Mouse (Mus musculus) liver, embryonic 11.5 days (tissue): Measurements from ENCODE around the gene Ppm1g. TPM values are rescaled to one million over a fixed set of nuclear protein-coding genes. Genes with fewer than 3 reads are reported as not detected.
"Not testable (repeated sequence)": the region's sequence is repeated elsewhere in the genome, so short reads cannot be mapped to it uniquely, and the experiment has no call there.

ENCODE experiments used
- ATAC-seq: fragments of 200-750 bp; cut with Nextera tagmentation; replicated peaks from 2 replicates; pipeline ENCODE4 v1.8.0; 2017; ENCODE audit warnings: moderate number of reproducible peaks, mild to moderate bottlenecking, moderate TSS enrichment, moderate library complexity; ENCODE audit not compliant: low FRiP score
- DNase-seq: peaks from one replicate; pipeline ENCODE4 v3.0.0-alpha.2; 2017; ENCODE audit warnings: low spot score
- H3K27ac ChIP-seq: fragments of 300-500 bp; sonication (generic); 2 replicates; pipeline ENCODE4 v1.5.1; 2014; ENCODE audit warnings: mild to moderate bottlenecking, low read depth, low read length, control low read depth
- H3K27me3 ChIP-seq: fragments of 300-500 bp; sonication (generic); replicated peaks from 2 replicates; pipeline ENCODE4 v1.6.1; 2014; ENCODE audit warnings: low read length, mixed read lengths; ENCODE audit not compliant: control insufficient read depth, insufficient read depth
- H3K36me3 ChIP-seq: fragments of 300-500 bp; sonication (generic); 2 replicates; pipeline ENCODE4 v1.6.1; 2014; ENCODE audit warnings: mild to moderate bottlenecking, low read length, moderate library complexity, mixed read lengths; ENCODE audit not compliant: control insufficient read depth, insufficient read depth
- H3K4me1 ChIP-seq: fragments of 300-500 bp; sonication (generic); replicated peaks from 2 replicates; pipeline ENCODE4 v1.6.1; 2014; ENCODE audit warnings: low read length, mixed read lengths; ENCODE audit not compliant: control insufficient read depth, insufficient read depth
- H3K4me2 ChIP-seq: fragments of 300-500 bp; sonication (generic); 2 replicates; pipeline ENCODE4 v1.6.1; 2014; ENCODE audit warnings: mild to moderate bottlenecking, control low read depth, moderate library complexity
- H3K4me3 ChIP-seq: fragments of 300-500 bp; sonication (generic); 2 replicates; pipeline ENCODE4 v1.5.1; 2014; ENCODE audit warnings: low read depth, low read length, control low read depth
- H3K9ac ChIP-seq: fragments of 300-500 bp; sonication (generic); 2 replicates; pipeline ENCODE4 v1.6.1; 2014; ENCODE audit warnings: low read depth, low read length, control low read depth
- H3K9me3 ChIP-seq: fragments of 300-500 bp; sonication (generic); 2 replicates; pipeline ENCODE4 v1.6.1; 2016; ENCODE audit warnings: low read length, inconsistent platforms, mixed read lengths; ENCODE audit not compliant: control insufficient read depth
- WGBS: fragments of 180-500 bp; shearing (Covaris S2); extraction: QIAGEN DNeasy Blood & Tissue Kit; methylation state at CpG from one replicate; pipeline ENCODE4 v1.1.7; 2014; 5-methylcytosine and 5-hydroxymethylcytosine counted together
- polyA plus RNA-seq: library from polyadenylated mRNA; unstranded; fragments of >200 nt; fragmentation: Nextera tagmentation; extraction: Ambion mirVana; gene quantifications from 2 replicates; pipeline ENCODE4 v1.2.1, GENCODE M21; 2014

The Ppm1g gene
- polyA plus RNA-seq, 1 experiment from 2014 or later, result 220 TPM

DNA sequence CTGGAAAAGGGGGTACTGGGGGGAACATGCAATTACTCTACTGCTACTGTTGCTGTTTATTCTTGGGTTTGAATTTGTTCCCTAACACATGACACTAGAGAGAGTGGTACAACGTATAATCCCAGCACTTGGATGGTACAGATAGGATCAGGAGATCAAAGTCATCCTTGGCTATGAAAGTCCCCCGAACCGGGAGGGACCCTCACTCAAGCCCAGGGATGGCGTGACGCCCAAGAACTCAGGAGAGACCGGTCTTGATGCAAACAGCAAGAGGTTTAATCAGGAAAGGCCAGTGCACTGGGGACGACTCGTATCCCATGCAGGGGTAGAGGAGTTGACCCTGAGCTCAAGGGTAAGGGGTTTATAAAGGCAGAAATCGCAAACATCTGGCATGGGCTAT is 2.2 kb upstream of the Ppm1g start:
- no peaks in the 10 kb centered on the region for H3K9me3 ChIP-seq

DNA sequence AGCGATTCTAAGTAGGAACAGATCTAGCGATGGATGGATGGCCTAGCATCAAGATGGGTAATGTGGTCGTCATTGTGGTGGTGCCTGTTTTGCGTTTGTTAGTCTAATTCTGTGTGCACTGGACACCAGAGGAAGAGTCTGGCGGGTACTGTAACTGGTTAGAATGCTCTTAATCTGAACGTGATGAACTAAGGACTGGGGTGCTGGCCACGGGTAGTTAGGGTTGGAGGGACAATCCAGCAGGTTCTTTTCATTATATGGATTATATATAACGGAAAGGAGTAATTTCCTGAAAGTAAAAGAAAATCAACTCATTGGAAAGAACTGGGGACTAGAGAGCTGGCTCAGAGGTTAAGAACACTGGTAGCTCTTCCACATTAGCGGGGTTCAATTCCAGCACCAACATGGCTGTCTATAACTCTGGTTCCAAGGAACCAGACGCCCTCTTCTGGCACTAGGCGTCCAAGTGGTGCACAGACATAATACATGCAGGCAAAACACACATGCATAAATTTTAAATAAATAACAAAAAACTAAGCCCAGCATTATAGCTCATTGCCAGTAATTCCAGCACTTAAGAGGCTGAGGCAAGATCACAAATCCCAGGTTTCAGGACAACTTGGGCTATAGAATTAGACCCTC is 938 bp upstream of the Ppm1g start:
- H3K36me3 ChIP-seq, result no peaks in the 10 kb centered on the region
- no peaks in the 10 kb centered on the region for H3K9me3 ChIP-seq
- peak overlapping the region; percentile 93 for H3K4me3 ChIP-seq
- H3K9ac ChIP-seq, result peak overlapping the region; percentile 96
- peak overlapping the region; percentile 91 for H3K4me2 ChIP-seq
- DNase-seq (no peak), ATAC-seq (peak; percentile 6; the same call in 1 of the 2 replicates)
- 19% methylated on average over 11 of the region's 11 CpGs for WGBS
- H3K4me1 ChIP-seq, result peaks cover 9% of the 10 kb centered on the region
- no peaks in the 10 kb centered on the region for H3K27me3 ChIP-seq
- H3K27ac ChIP-seq, result peak overlapping the region; percentile 92

More for the DNA sequence above, 2.2 kb upstream of the Ppm1g start:
- no peak overlapping the region for H3K4me2 ChIP-seq
- no peaks in the 10 kb centered on the region for H3K36me3 ChIP-seq
- H3K9ac ChIP-seq, result no peak overlapping the region
- WGBS, result 92% methylated on average over 9 of the region's 9 CpGs
- ATAC-seq, result no peak
- DNase-seq, result no peak
- no peak overlapping the region for H3K4me3 ChIP-seq
- no peaks in the 10 kb centered on the region for H3K27me3 ChIP-seq
- H3K27ac ChIP-seq, result no peak overlapping the region
- peaks cover 5% of the 10 kb centered on the region for H3K4me1 ChIP-seq

DNA sequence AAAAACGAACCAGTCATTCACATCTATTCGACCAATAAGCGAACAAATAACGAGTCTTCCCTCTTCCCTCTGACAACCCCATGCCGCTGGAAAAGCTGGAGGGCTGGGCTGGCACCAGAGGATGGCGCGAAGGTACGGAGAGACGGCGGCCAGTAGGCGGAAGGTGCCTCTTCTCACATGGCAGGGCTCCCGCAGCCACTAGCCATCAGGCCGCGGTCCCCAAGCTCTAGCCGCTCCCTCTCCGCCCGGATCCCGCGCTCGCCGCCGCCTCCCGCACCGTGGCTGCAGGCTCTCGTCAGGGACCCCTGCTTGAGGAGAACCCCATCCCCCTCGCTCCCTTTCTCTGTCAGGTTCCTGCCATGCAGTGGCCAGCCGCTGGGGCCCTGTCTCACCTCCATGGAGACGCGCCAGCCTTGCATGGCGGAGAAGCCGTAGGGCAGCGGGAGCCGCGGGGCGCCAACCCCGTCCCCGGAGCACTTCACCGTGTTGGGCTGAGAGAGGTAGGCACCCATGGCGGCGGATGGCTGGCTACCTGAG is 508 bp downstream of the Ppm1g start:
- Histone ChIP-seq H3K9ac (peak overlapping the region; percentile 96), H3K9me3 (no peaks in the 10 kb centered on the region), H3K27me3 (no peaks in the 10 kb centered on the region), H3K27ac (peak overlapping the region; percentile 92), H3K36me3 (no peaks in the 10 kb centered on the region), H3K4me2 (peak overlapping the region; percentile 91), H3K4me3 (peak overlapping the region; percentile 93), H3K4me1 (peaks cover 9% of the 10 kb centered on the region)
- WGBS, result under 1% methylated on average over 39 of the region's 40 CpGs
- peak; percentile 52 for ATAC-seq
- no peak for DNase-seq

DNA sequence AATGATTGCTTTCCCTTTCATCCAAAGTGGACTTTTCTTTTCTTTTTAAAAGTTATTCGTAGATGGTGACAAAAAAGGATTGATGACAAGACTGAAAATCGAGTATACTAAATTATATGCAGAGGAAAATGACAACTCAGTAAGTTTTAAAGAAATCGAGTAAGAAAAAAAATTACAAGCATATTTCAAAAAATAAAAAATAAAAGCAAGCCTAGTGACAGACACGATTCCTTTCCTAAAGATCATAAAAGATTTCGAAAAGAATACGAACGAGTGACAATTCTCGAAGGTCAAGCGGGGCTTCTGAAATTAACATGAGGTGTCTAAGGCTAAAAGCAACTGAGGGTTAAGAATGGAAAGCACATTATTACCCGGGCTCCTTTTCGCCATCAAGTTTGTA is 1.0 kb downstream of the Ppm1g start:
- no peaks in the 10 kb centered on the region for H3K36me3 ChIP-seq
- no peak for ATAC-seq
- H3K9ac ChIP-seq, result peak overlapping the region; percentile 96
- no peak for DNase-seq
- peaks cover 9% of the 10 kb centered on the region for H3K4me1 ChIP-seq
- H3K9me3 ChIP-seq, result no peaks in the 10 kb centered on the region
- peak overlapping the region; percentile 91 for H3K4me2 ChIP-seq
- WGBS, result 1% methylated on average over 11 of the region's 11 CpGs
- H3K4me3 ChIP-seq, result peak overlapping the region; percentile 93
- peak overlapping the region; percentile 92 for H3K27ac ChIP-seq
- H3K27me3 ChIP-seq, result no peaks in the 10 kb centered on the region

DNA sequence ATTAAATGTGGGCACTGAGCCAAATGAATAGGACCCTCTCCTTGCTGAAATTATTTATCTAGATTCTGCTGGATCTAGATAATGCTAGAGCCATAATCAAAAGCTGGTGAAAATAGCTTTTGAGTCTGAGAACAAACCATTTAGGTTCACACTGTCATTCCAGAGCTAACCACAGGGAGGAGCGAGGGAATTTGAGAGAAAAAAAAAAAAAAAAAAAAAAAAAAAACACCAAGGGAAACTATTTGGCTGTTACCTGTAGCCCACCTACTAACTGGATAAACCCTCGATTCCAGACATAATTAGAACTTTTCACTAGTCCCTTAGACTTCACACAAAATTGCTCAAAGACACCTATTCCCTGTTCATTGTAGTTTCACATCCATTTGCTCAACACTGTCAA is 1.4 kb downstream of the Ppm1g start:
- WGBS, result 5% methylated on average over 2 of the region's 2 CpGs
- Histone ChIP-seq H3K9me3 (no peaks in the 10 kb centered on the region), H3K27me3 (no peaks in the 10 kb centered on the region), H3K4me3 (peak overlapping the region; percentile 93), H3K36me3 (no peaks in the 10 kb centered on the region), H3K4me1 (peaks cover 9% of the 10 kb centered on the region), H3K27ac (peak overlapping the region; percentile 92), H3K9ac (peak overlapping the region; percentile 55), H3K4me2 (peak overlapping the region; percentile 91)
- DNase-seq (no peak), ATAC-seq (no peak)

DNA sequence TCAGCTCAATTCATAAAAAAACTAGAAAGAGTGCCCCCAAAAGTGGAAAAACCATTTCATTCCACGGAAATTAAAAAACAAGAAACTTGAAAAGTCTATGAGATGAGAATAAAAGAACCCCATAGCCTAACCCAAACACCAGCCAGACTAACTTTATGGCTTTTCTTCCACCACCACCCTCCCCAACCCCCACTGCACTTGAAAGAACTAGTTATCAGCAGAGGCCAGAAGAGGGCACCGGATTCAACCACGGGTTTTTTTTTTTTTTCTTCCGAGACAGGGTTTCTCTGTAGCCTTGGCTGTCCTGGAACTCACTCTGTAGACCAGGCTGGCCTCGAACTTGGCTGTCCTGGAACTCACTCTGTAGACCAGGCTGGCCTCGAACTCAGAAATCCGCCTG is 2.2 kb downstream of the Ppm1g start:
- H3K4me2 ChIP-seq, result peak overlapping the region; percentile 91
- ATAC-seq (peak; percentile 54), DNase-seq (no peak)

DNA sequence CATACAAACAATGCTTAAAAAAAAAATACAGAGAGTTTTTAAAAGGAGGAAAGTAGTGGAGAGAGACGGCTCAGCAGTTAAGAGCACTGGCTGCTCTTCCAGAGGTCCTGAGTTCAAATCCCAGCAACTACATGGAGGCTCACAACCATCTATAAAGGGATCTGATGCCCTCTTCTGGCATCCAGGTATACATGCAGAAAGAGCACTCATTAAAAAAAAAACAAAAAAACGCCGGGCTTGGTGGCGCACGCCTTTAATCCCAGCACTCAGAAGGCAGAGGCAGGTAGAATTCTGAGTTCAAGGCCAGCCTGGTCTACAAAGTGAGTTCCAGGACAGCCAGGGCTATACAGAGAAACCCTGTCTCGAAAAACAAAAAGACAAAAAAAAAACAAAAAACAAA is 3.9 kb downstream of the Ppm1g start:
- not testable (repeated sequence) for H3K9ac ChIP-seq, H3K9me3 ChIP-seq, ATAC-seq, DNase-seq, H3K36me3 ChIP-seq, H3K4me1 ChIP-seq, H3K27me3 ChIP-seq, H3K4me2 ChIP-seq, H3K27ac ChIP-seq, H3K4me3 ChIP-seq
- 74% methylated on average over 6 of the region's 6 CpGs for WGBS

More for the DNA sequence above, 2.2 kb downstream of the Ppm1g start:
- Histone ChIP-seq H3K9me3 (no peaks in the 10 kb centered on the region), H3K27ac (peak overlapping the region; percentile 92), H3K27me3 (no peaks in the 10 kb centered on the region), H3K4me1 (peaks cover 9% of the 10 kb centered on the region), H3K36me3 (no peaks in the 10 kb centered on the region), H3K4me3 (peak overlapping the region; percentile 93), H3K9ac (no peak overlapping the region)
- WGBS, result 30% methylated on average over 7 of the region's 7 CpGs

DNA sequence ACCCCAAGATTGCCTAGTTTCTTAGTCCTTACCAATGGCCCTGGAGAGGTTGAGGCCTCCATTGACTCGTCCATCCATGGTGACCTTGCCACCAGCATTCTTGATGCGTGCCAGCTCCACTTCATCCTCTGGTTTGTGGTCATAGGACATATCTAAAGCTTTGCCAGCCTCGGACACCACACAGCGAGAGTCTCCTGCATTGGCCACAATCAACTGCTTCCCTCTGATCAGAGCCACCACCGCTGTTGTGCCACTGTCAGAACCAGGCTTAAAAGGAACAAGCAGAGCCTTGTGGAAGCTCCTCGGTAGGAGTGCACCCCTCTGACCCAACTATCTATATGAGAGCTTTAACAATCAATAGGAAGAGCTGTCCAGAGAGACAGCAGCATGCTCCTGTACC is 16.1 kb downstream of the Ppm1g start:
- WGBS, result 92% methylated on average over 6 of the region's 6 CpGs

DNA sequence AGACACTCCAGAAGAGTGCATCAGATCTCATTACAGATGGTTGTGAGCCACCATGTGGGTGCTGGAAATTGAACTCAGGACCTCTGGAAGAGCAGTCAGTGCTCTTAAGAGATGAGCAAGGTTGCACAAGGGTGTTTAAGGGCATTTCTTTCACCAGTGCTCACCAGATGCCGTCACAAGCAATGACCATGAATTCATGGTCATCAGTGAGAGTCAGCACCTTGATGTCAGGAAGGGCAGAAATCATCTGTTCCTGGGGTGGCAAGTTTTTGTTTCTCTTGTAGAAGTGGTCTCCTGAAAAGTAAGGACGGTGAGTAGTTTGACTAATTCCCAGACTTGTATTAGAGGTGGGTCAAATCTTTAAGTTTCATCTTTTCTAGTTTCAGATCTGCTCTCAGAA is 16.6 kb downstream of the Ppm1g start:
- H3K27me3 ChIP-seq, result no peaks in the 10 kb centered on the region
- H3K36me3 ChIP-seq, result peaks cover 51% of the 10 kb centered on the region
- peaks cover 20% of the 10 kb centered on the region for H3K4me1 ChIP-seq
- ATAC-seq (no peak), DNase-seq (no peak)
- WGBS, result 88% methylated on average over 2 of the region's 2 CpGs
- H3K4me3 ChIP-seq, result no peak overlapping the region
- H3K4me2 ChIP-seq, result no peak overlapping the region
- H3K9me3 ChIP-seq, result peaks cover 5% of the 10 kb centered on the region
- no peak overlapping the region for H3K27ac ChIP-seq
- H3K9ac ChIP-seq, result no peak overlapping the region

More for the DNA sequence above, 16.1 kb downstream of the Ppm1g start:
- Histone ChIP-seq H3K27me3 (no peaks in the 10 kb centered on the region), H3K36me3 (peaks cover 45% of the 10 kb centered on the region), H3K27ac (no peak overlapping the region), H3K4me1 (peaks cover 20% of the 10 kb centered on the region), H3K4me2 (no peak overlapping the region), H3K9me3 (peaks cover 5% of the 10 kb centered on the region), H3K9ac (no peak overlapping the region), H3K4me3 (no peak overlapping the region)
- ATAC-seq (no peak), DNase-seq (no peak)
